Mouse (Mus musculus) stomach, embryonic 15.5 days (tissue): ENCODE measurements around the gene Pip5kl1. TPM values are rescaled to one million over a fixed set of nuclear protein-coding genes. Genes with fewer than 3 reads are reported as not detected.

Source experiments
- ATAC-seq: fragments of 200-750 bp; cut with Nextera tagmentation; 2 replicates; pipeline ENCODE4 v1.8.0; 2017; ENCODE audit warnings: low read depth, moderate number of reproducible peaks, moderate TSS enrichment; ENCODE audit not compliant: insufficient read depth, low FRiP score
- H3K27ac ChIP-seq: fragments of 300-500 bp; sonication (generic); 2 replicates; pipeline ENCODE4 v1.5.1; 2015; ENCODE audit warnings: mild to moderate bottlenecking, inconsistent platforms
- H3K27me3 ChIP-seq: fragments of 300-500 bp; sonication (generic); replicated peaks from 2 replicates; pipeline ENCODE4 v1.6.1; 2015; ENCODE audit warnings: inconsistent platforms
- H3K36me3 ChIP-seq: fragments of 300-500 bp; sonication (generic); 2 replicates; pipeline ENCODE4 v1.6.1; 2015; ENCODE audit warnings: inconsistent platforms
- H3K4me1 ChIP-seq: fragments of 300-500 bp; sonication (generic); 2 replicates; pipeline ENCODE4 v1.6.1; 2015; ENCODE audit warnings: inconsistent platforms
- H3K4me2 ChIP-seq: fragments of 300-500 bp; sonication (generic); 2 replicates; pipeline ENCODE4 v1.6.1; 2015; ENCODE audit warnings: mild to moderate bottlenecking, inconsistent platforms
- H3K4me3 ChIP-seq: fragments of 300-500 bp; sonication (generic); replicated peaks from 2 replicates; pipeline ENCODE4 v1.5.1; 2015; ENCODE audit warnings: inconsistent platforms
- H3K9ac ChIP-seq: fragments of 300-500 bp; sonication (generic); 2 replicates; pipeline ENCODE4 v1.6.1; 2015; ENCODE audit warnings: inconsistent platforms
- H3K9me3 ChIP-seq: fragments of 300-500 bp; sonication (generic); 2 replicates; pipeline ENCODE4 v1.6.1; 2016; ENCODE audit warnings: inconsistent platforms
- WGBS: fragments of 180-500 bp; shearing (Covaris S2); methylation state at CpG from one replicate; pipeline ENCODE4 v1.1.7; 2015; 5-methylcytosine and 5-hydroxymethylcytosine counted together
- polyA plus RNA-seq: library from polyadenylated mRNA; unstranded; fragments of >200 nt; fragmentation: Nextera tagmentation; extraction: Ambion mirVana; gene quantifications from 2 replicates; pipeline ENCODE4 v1.2.1, GENCODE M21; 2015

Pip5kl1 gene
- polyA plus RNA-seq, 1 experiment from 2014 or later, result 0.36 TPM

GRCm38 (mm10) chr2:32537360-32537905 is 37.2 kb upstream of the Pip5kl1 start:
- Histone ChIP-seq H3K4me3 (peak overlapping the region; percentile 80), H3K9ac (peak overlapping the region; percentile 85), H3K4me2 (peak overlapping the region; percentile 85), H3K36me3 (no peaks in the 10 kb centered on the region), H3K27me3 (no peaks in the 10 kb centered on the region), H3K9me3 (no peaks in the 10 kb centered on the region), H3K27ac (peak overlapping the region; percentile 99), H3K4me1 (peaks cover 54% of the 10 kb centered on the region)
- no peak for ATAC-seq
- WGBS, result 12% methylated on average over 9 of the region's 9 CpGs

GRCm38 (mm10) chr2:32537941-32538340 is 36.7 kb upstream of the Pip5kl1 start:
- Histone ChIP-seq H3K9ac (no peak overlapping the region), H3K4me1 (peaks cover 58% of the 10 kb centered on the region), H3K4me2 (peak overlapping the region; percentile 85), H3K4me3 (peak overlapping the region; percentile 80), H3K36me3 (no peaks in the 10 kb centered on the region), H3K9me3 (no peaks in the 10 kb centered on the region), H3K27me3 (no peaks in the 10 kb centered on the region), H3K27ac (peak overlapping the region; percentile 99)
- 61% methylated on average over 5 of the region's 5 CpGs for WGBS
- ATAC-seq, result no peak

- H3K9ac ChIP-seq, result no peak overlapping the region
- ATAC-seq, result no peak
- peak overlapping the region; percentile 85 for H3K4me2 ChIP-seq
- H3K9me3 ChIP-seq, result no peaks in the 10 kb centered on the region
- 0 out of 2 replicates have a peak overlapping the region, but pooled peaks have one; percentile 44 for H3K27ac ChIP-seq
- H3K27me3 ChIP-seq, result no peaks in the 10 kb centered on the region
- peak overlapping the region; percentile 80; the same call in 1 of the 2 replicates for H3K4me3 ChIP-seq
- peaks cover 62% of the 10 kb centered on the region for H3K4me1 ChIP-seq
- H3K36me3 ChIP-seq, result no peaks in the 10 kb centered on the region
- 47% methylated on average over 4 of the region's 4 CpGs for WGBS
Observed at GRCm38 (mm10) chr2:32538461-32538860, 36.1 kb upstream of the Pip5kl1 start.

GRCm38 (mm10) chr2:32539452-32539981 is 35.1 kb upstream of the Pip5kl1 start:
- Histone ChIP-seq H3K9me3 (no peaks in the 10 kb centered on the region), H3K36me3 (no peaks in the 10 kb centered on the region), H3K9ac (no peak overlapping the region), H3K27ac (peak overlapping the region; percentile 44; the same call in 1 of the 2 replicates), H3K27me3 (no peaks in the 10 kb centered on the region), H3K4me2 (peak overlapping the region; percentile 85; the same call in 1 of the 2 replicates), H3K4me1 (peaks cover 56% of the 10 kb centered on the region), H3K4me3 (no peak overlapping the region)
- no peak for ATAC-seq
- WGBS, result 62% methylated on average over 14 of the region's 14 CpGs

- Histone ChIP-seq H3K9ac (no peak overlapping the region), H3K4me2 (no peak overlapping the region), H3K4me1 (peaks cover 56% of the 10 kb centered on the region), H3K4me3 (no peak overlapping the region), H3K27me3 (no peaks in the 10 kb centered on the region), H3K36me3 (no peaks in the 10 kb centered on the region), H3K9me3 (no peaks in the 10 kb centered on the region), H3K27ac (no peak overlapping the region)
- 90% methylated on average over 2 of the region's 2 CpGs for WGBS
- ATAC-seq, result no peak
Observed at GRCm38 (mm10) chr2:32541333-32541908, 33.2 kb upstream of the Pip5kl1 start.

GRCm38 (mm10) chr2:32541986-32542573 is 32.5 kb upstream of the Pip5kl1 start:
- Histone ChIP-seq H3K4me1 (peaks cover 52% of the 10 kb centered on the region), H3K4me2 (no peak overlapping the region), H3K9ac (no peak overlapping the region), H3K4me3 (no peak overlapping the region), H3K9me3 (no peaks in the 10 kb centered on the region), H3K27ac (no peak overlapping the region), H3K27me3 (no peaks in the 10 kb centered on the region), H3K36me3 (no peaks in the 10 kb centered on the region)
- 80% methylated on average over 4 of the region's 4 CpGs for WGBS
- no peak for ATAC-seq

GRCm38 (mm10) chr2:32543031-32543449 is 31.6 kb upstream of the Pip5kl1 start:
- no peaks in the 10 kb centered on the region for H3K9me3 ChIP-seq
- no peak overlapping the region for H3K4me3 ChIP-seq
- ATAC-seq, result no peak
- peaks cover 43% of the 10 kb centered on the region for H3K4me1 ChIP-seq
- H3K9ac ChIP-seq, result no peak overlapping the region
- WGBS, result 66% methylated on average over 3 of the region's 3 CpGs
- no peak overlapping the region for H3K4me2 ChIP-seq
- H3K36me3 ChIP-seq, result no peaks in the 10 kb centered on the region
- H3K27ac ChIP-seq, result no peak overlapping the region
- H3K27me3 ChIP-seq, result no peaks in the 10 kb centered on the region

GRCm38 (mm10) chr2:32546951-32547350 is 27.6 kb upstream of the Pip5kl1 start:
- H3K27ac ChIP-seq, result no peak overlapping the region
- no peaks in the 10 kb centered on the region for H3K9me3 ChIP-seq
- no peaks in the 10 kb centered on the region for H3K36me3 ChIP-seq
- no peak overlapping the region for H3K4me2 ChIP-seq
- 95% methylated on average over 1 of the region's 1 CpGs for WGBS
- H3K4me1 ChIP-seq, result peaks cover 36% of the 10 kb centered on the region
- H3K27me3 ChIP-seq, result no peaks in the 10 kb centered on the region
- no peak for ATAC-seq
- H3K4me3 ChIP-seq, result no peak overlapping the region
- no peak overlapping the region for H3K9ac ChIP-seq

GRCm38 (mm10) chr2:32547380-32547779 is 27.2 kb upstream of the Pip5kl1 start:
- Histone ChIP-seq H3K27me3 (no peaks in the 10 kb centered on the region), H3K4me1 (peaks cover 32% of the 10 kb centered on the region), H3K4me2 (no peak overlapping the region), H3K36me3 (no peaks in the 10 kb centered on the region), H3K9me3 (no peaks in the 10 kb centered on the region), H3K4me3 (no peak overlapping the region), H3K27ac (no peak overlapping the region), H3K9ac (no peak overlapping the region)
- no peak for ATAC-seq
- WGBS, result 80% methylated on average over 5 of the region's 5 CpGs

- Histone ChIP-seq H3K27me3 (no peaks in the 10 kb centered on the region), H3K4me3 (no peak overlapping the region), H3K9me3 (no peaks in the 10 kb centered on the region), H3K27ac (no peak overlapping the region), H3K9ac (no peak overlapping the region), H3K4me1 (peaks cover 26% of the 10 kb centered on the region), H3K36me3 (no peaks in the 10 kb centered on the region), H3K4me2 (no peak overlapping the region)
- WGBS, result 78% methylated on average over 7 of the region's 7 CpGs
- ATAC-seq, result no peak
Observed at GRCm38 (mm10) chr2:32547964-32548739, 26.4 kb upstream of the Pip5kl1 start.

GRCm38 (mm10) chr2:32549171-32549570 is 25.4 kb upstream of the Pip5kl1 start:
- no peak for ATAC-seq
- H3K4me1 ChIP-seq, result peaks cover 24% of the 10 kb centered on the region
- no peaks in the 10 kb centered on the region for H3K9me3 ChIP-seq
- H3K27me3 ChIP-seq, result no peaks in the 10 kb centered on the region
- H3K36me3 ChIP-seq, result no peaks in the 10 kb centered on the region
- peak overlapping the region; percentile 77 for H3K27ac ChIP-seq
- WGBS, result 68% methylated on average over 9 of the region's 9 CpGs
- no peak overlapping the region for H3K9ac ChIP-seq
- H3K4me2 ChIP-seq, result no peak overlapping the region
- H3K4me3 ChIP-seq, result no peak overlapping the region

- no peak overlapping the region for H3K4me2 ChIP-seq
- WGBS, result 34% methylated on average over 6 of the region's 6 CpGs
- H3K27me3 ChIP-seq, result no peaks in the 10 kb centered on the region
- H3K27ac ChIP-seq, result peak overlapping the region; percentile 77
- ATAC-seq, result no peak
- peaks cover 24% of the 10 kb centered on the region for H3K4me1 ChIP-seq
- no peaks in the 10 kb centered on the region for H3K9me3 ChIP-seq
- no peaks in the 10 kb centered on the region for H3K36me3 ChIP-seq
- no peak overlapping the region for H3K4me3 ChIP-seq
- H3K9ac ChIP-seq, result no peak overlapping the region
Observed at GRCm38 (mm10) chr2:32549764-32550163, 24.8 kb upstream of the Pip5kl1 start.
